ENCODE assay signal across 27 mouse cellular contexts in the genomic region with DNA sequence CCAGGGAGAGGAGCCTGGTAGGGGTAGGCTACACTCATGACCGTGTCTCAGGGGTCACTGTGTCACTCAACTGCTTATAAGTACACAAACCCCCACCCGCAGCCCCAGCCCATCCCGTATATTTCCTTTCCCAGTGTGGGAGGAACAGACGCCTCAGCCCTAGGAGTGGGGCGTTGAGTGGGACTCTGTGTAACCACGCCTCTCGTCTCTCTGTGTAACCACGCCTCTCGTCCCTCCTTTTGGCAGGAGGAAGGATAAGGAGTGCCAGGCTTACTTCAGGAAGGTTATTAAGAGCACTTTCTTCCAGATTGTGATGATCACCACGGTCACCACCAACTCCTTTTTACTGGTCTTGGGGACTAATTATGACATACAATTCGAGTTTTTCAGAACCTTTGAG. TPM values are rescaled to one million over a fixed set of nuclear protein-coding genes. Genes with fewer than 3 reads are reported as not detected.
A peak's percentile ranks its signal among the peaks of the same experiment; 100 is the strongest.
DNase-seq lines count a peak whose midpoint lies in the region; ATAC-seq and TF ChIP-seq lines count a peak whose summit lies in the region.
"Had no signal": no experiment of that assay in that cellular context is flagged by ENCODE, and none has a peak within 500 bp of the region (broad histone marks: within the 10 kb centered on the region; RNA-seq: fewer than 3 reads in every experiment).

No protein-coding gene starts in this region.

- peak; percentile 8 for DNase-seq in kidney, adult 2 months
- no peak for DNase-seq in kidney, adult 11 months
- peak; percentile 16 for DNase-seq in large intestine, adult 2 months (ENCODE audit: low read depth, low spot score)
- DNase-seq in lung, postnatal 25 days (ENCODE audit: low spot score), result peak; percentile 68
- no peak for DNase-seq in spleen, postnatal 10 days (ENCODE audit: low spot score in 2 of 2)
- no peak for DNase-seq in gastrocnemius, postnatal 14 days
- DNase-seq: adrenal gland, adult 8-10 months; cerebellum, adult 2 months; heart, adult 11 months; layer of hippocampus, adult 9-11 months; liver, embryonic 13.5 days; retina, postnatal 1 day; right cerebral cortex, postnatal 4 days; thymus, postnatal 25 days had no signal

- H3K4me3 ChIP-seq in kidney, adult 2 months (ENCODE audit: insufficient read depth, low read depth, low read length), result no peak overlapping the region
- H3K4me3 ChIP-seq in intestine, postnatal 0 days (ENCODE audit: low read depth, low read length), result no peak overlapping the region
- H3K4me3 ChIP-seq: embryonic facial prominence, embryonic 12.5 days; forebrain, embryonic 15.5 days; hindbrain, embryonic 13.5 days; limb, embryonic 12.5 days; liver, embryonic 13.5 days; midbrain, embryonic 13.5 days; myocyte; neural tube, embryonic 15.5 days had no signal

- TF ChIP-seq POLR2A in kidney, adult 2 months (IDR thresholded peaks at IDR 0.05; ENCODE audit: low read depth, low read length), result no peak

- intact Hi-C loops in gastrocnemius, postnatal 14 days (cut with DNase I; ENCODE audit: low total_unique reads), result no loop called here

- no peak for TF ChIP-seq CTCF in kidney, adult 2 months (conservative IDR thresholded peaks at IDR 0.05; ENCODE audit: insufficient read depth, insufficient read length, low read depth, low read length)
- TF ChIP-seq CTCF in intestine, postnatal 0 days (IDR thresholded peaks at IDR 0.05; ENCODE audit: low read depth), result no peak

- no peaks in the 10 kb centered on the region for H3K36me3 ChIP-seq in kidney, adult 2 months (ENCODE audit: control insufficient read depth, insufficient read depth, low read length)
- H3K36me3 ChIP-seq in intestine, postnatal 0 days (ENCODE audit: control insufficient read depth, insufficient read depth), result no peaks in the 10 kb centered on the region
- H3K36me3 ChIP-seq: embryonic facial prominence, embryonic 12.5 days; forebrain, embryonic 15.5 days; G1E; hindbrain, embryonic 13.5 days; limb, embryonic 12.5 days; liver, embryonic 13.5 days; midbrain, embryonic 13.5 days; neural tube, embryonic 15.5 days had no signal

- H3K9ac ChIP-seq in intestine, postnatal 0 days (ENCODE audit: low read depth, low read length), result no peak overlapping the region
- H3K9ac ChIP-seq: embryonic facial prominence, embryonic 12.5 days; forebrain, embryonic 15.5 days; hindbrain, embryonic 13.5 days; limb, embryonic 12.5 days; liver, embryonic 13.5 days; midbrain, embryonic 13.5 days; neural tube, embryonic 15.5 days had no signal

- no peaks in the 10 kb centered on the region for H3K9me3 ChIP-seq in intestine, postnatal 0 days (ENCODE audit: control insufficient read depth)
- H3K9me3 ChIP-seq: embryonic facial prominence, embryonic 12.5 days; forebrain, embryonic 15.5 days; G1E; hindbrain, embryonic 13.5 days; liver, embryonic 13.5 days; midbrain, embryonic 13.5 days; neural tube, embryonic 15.5 days had no signal

- WGBS in kidney, adult 2 months, result 34% methylated on average over 11 of the region's 11 CpGs
- 36% methylated on average over 11 of the region's 11 CpGs for WGBS in intestine, postnatal 0 days
- WGBS in large intestine, adult 2 months, result 13% methylated on average over 11 of the region's 11 CpGs

- no peaks in the 10 kb centered on the region for H3K27me3 ChIP-seq in kidney, adult 2 months (replicated peaks; ENCODE audit: control insufficient read depth, insufficient read depth, low read length)
- H3K27me3 ChIP-seq in intestine, postnatal 0 days (replicated peaks; ENCODE audit: control insufficient read depth, insufficient read depth, low read length), result no peaks in the 10 kb centered on the region
- H3K27me3 ChIP-seq: embryonic facial prominence, embryonic 12.5 days; forebrain, embryonic 15.5 days; hindbrain, embryonic 13.5 days; limb, embryonic 12.5 days; liver, embryonic 13.5 days; midbrain, embryonic 13.5 days; neural tube, embryonic 15.5 days had no signal

- H3K27ac ChIP-seq in kidney, adult 2 months (ENCODE audit: insufficient read depth, low read depth, low read length), result no peak overlapping the region
- H3K27ac ChIP-seq in intestine, postnatal 0 days (ENCODE audit: low read depth, low read length), result no peak overlapping the region
- H3K27ac ChIP-seq: embryonic facial prominence, embryonic 12.5 days; forebrain, embryonic 15.5 days; hindbrain, embryonic 13.5 days; limb, embryonic 12.5 days; liver, embryonic 13.5 days; midbrain, embryonic 13.5 days; neural tube, embryonic 15.5 days had no signal

- ATAC-seq in intestine, postnatal 0 days, result 0 out of 2 replicates have a peak, but pooled peaks have one; percentile 8
- no peak for ATAC-seq in granulocyte monocyte progenitor cell, adult 5-6 weeks (replicated peaks; ENCODE audit: poor library complexity, severe bottlenecking)
- ATAC-seq: forebrain, embryonic 15.5 days; midbrain, embryonic 13.5 days had no signal

- no peak overlapping the region for H3K4me2 ChIP-seq in intestine, postnatal 0 days (replicated peaks; ENCODE audit: low read depth)
- H3K4me2 ChIP-seq: embryonic facial prominence, embryonic 12.5 days; forebrain, embryonic 15.5 days; hindbrain, embryonic 13.5 days; limb, embryonic 12.5 days; liver, embryonic 13.5 days; midbrain, embryonic 13.5 days; neural tube, embryonic 15.5 days had no signal

- H3K4me1 ChIP-seq in kidney, adult 2 months (ENCODE audit: control insufficient read depth, insufficient read depth, low read length), result no peaks in the 10 kb centered on the region
- no peaks in the 10 kb centered on the region for H3K4me1 ChIP-seq in intestine, postnatal 0 days (replicated peaks; ENCODE audit: control insufficient read depth, insufficient read depth, low read length)
- H3K4me1 ChIP-seq: embryonic facial prominence, embryonic 12.5 days; forebrain, embryonic 15.5 days; hindbrain, embryonic 13.5 days; limb, embryonic 12.5 days; liver, embryonic 13.5 days; midbrain, embryonic 13.5 days; neural tube, embryonic 15.5 days had no signal

RNA-seq across cellular contexts. Expression of a gene that starts 1.8 kb away (rescaled TPM):
- 0.19 and 0.30 TPM in 2 replicates for polyA plus RNA-seq in kidney, adult 2 months (2012; rRNA removed)
- polyA plus RNA-seq in intestine, postnatal 0 days (2015; fragmentation: Nextera tagmentation; extraction: Ambion mirVana), result 0.14 and 0.22 TPM in 2 replicates
- polyA plus RNA-seq in large intestine, adult 2 months (2012; rRNA removed), result 0.06 TPM in 1 of 2 replicates, not detected in the other
- not detected in 2 replicates for total RNA-seq in granulocyte monocyte progenitor cell, adult 5-6 weeks (2014; fragmentation: Nextera tagmentation)
- not detected in 2 replicates for total RNA-seq in granulocyte monocyte progenitor cell, adult 5-6 weeks (2017)
- total RNA-seq in gastrocnemius, postnatal 14 days (2021), result under 1 TPM in 1 of 2 experiments, not detected in 1; 0.22 TPM
- total RNA-seq: G1E; megakaryocyte progenitor cell, adult 5-6 weeks had no signal
- polyA plus RNA-seq: embryonic facial prominence, embryonic 12.5 days; forebrain, embryonic 15.5 days; G1E; heart, embryonic 14.5 days; hindbrain, embryonic 13.5 days; liver, embryonic 13.5 days had no signal

RNA-seq across cellular contexts. Expression of a gene that starts 49.9 kb away (rescaled TPM):
- 0.03 and 0.05 TPM in 2 replicates for polyA plus RNA-seq in kidney, adult 2 months (2012; rRNA removed)
- 5.9 and 8.2 TPM in 2 replicates for polyA plus RNA-seq in intestine, postnatal 0 days (2015; fragmentation: Nextera tagmentation; extraction: Ambion mirVana)
- polyA plus RNA-seq in large intestine, adult 2 months (2012; rRNA removed), result 10.3 and 11.3 TPM in 2 replicates
- not detected in 2 replicates for total RNA-seq in granulocyte monocyte progenitor cell, adult 5-6 weeks (2014; fragmentation: Nextera tagmentation)
- total RNA-seq in granulocyte monocyte progenitor cell, adult 5-6 weeks (2017), result not detected in 2 replicates
- total RNA-seq in gastrocnemius, postnatal 14 days (2021), result under 1 TPM; 0.64 to 0.84 TPM
- total RNA-seq: adrenal gland, adult 8-10 months; G1E; megakaryocyte progenitor cell, adult 5-6 weeks had no signal
- polyA plus RNA-seq: cortical plate, adult 2 months; forebrain, embryonic 15.5 days; G1E; myocyte; neural tube, embryonic 15.5 days had no signal

RNA-seq across cellular contexts. Expression of a gene that starts 59.0 kb away (rescaled TPM):
- polyA plus RNA-seq in kidney, adult 2 months (2012; rRNA removed), result 64.0 and 81.4 TPM in 2 replicates
- polyA plus RNA-seq in intestine, postnatal 0 days (2015; fragmentation: Nextera tagmentation; extraction: Ambion mirVana), result 70.5 and 72.0 TPM in 2 replicates
- polyA plus RNA-seq in large intestine, adult 2 months (2012; rRNA removed), result 28.3 and 41.6 TPM in 2 replicates
- total RNA-seq in granulocyte monocyte progenitor cell, adult 5-6 weeks (2014; fragmentation: Nextera tagmentation), result 47.4 and 48.2 TPM in 2 replicates
- total RNA-seq in granulocyte monocyte progenitor cell, adult 5-6 weeks (2017), result 6.9 and 30.3 TPM in 2 replicates
- 10 to 100 TPM; 23.4 to 24.0 TPM for total RNA-seq in gastrocnemius, postnatal 14 days (2021)

Comparison
In these comparisons a context has a peak if more than half of its experiments do, and no peak if none do; other contexts are left out.
1. DNase-seq: peak in kidney, adult 2 months (single experiment), large intestine, adult 2 months (single experiment) and lung, postnatal 25 days (single experiment); none in kidney, adult 11 months (single experiment), spleen, postnatal 10 days (0 of 2) and gastrocnemius, postnatal 14 days (single experiment).